Mouse (Mus musculus): ENCODE measurements at regions not wholly inside any gene's neighbourhood (a gene's known extent, or its start where the extent isn't known, plus 50 kb on each side); places are given as distances from the start of the nearest gene placed in this dataset.
"Not testable (repeated sequence)": the region's sequence is repeated elsewhere in the genome, so short reads cannot be mapped to it uniquely, and the experiment has no call there.

GRCm38 (mm10) chr11:42754481-42755272 lies 280.9 kb upstream of the Gm9972 start:
- DNase-seq, result no peak

- no peak for DNase-seq
Observed at GRCm38 (mm10) chr11:42755415-42755814, 280.1 kb upstream of the Gm9972 start.

DNA sequence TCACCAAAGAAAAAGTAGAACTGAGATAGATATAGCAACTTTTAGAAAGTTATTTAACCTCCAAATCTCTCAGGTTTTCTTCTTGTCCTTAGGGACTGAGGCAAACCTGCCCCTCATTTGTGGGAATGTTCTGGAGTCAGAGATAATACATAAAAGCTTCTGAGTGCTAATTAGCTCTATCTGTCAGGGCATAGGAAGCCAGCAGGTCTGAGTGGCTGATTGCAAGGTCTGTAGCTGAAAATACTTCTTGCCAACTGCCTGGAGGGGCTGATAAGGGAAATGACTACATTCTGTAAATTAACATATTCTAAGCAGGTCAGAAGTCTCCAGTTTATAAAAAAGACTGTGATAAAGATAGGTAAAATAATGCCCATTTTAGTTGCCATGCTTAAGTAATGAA lies 270.3 kb upstream of the Gm9972 start:
- DNase-seq, result no peak

GRCm38 (mm10) chr11:42775074-42775676 lies 260.4 kb upstream of the Gm9972 start:
- DNase-seq, result no peak

- no peak for DNase-seq
Observed at GRCm38 (mm10) chr11:42811487-42811886, 224.1 kb upstream of the Gm9972 start.

- no peak for DNase-seq
Observed at GRCm38 (mm10) chr11:42815753-42816152, 219.8 kb upstream of the Gm9972 start.

DNA sequence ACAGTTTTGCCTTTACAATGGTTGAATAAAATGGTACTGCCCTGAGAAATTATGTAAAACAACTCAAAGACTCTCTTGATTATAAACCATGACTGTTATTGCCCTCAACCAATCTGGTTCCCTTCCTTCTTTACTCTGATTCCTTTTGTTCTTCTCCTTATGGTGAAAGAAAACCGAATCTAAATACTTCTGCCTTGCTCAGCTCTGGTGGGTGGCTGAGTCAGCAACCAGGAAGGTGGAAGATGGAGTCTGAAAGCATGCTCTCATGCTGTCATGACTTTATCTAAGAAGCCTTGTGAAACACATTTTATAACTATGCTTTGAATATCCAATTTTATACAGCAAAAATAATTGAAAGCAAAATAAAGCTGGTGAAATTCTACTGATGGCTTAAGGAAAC lies 212.7 kb upstream of the Gm9972 start:
- DNase-seq, result peak; percentile 11

- no peak for DNase-seq
Observed at GRCm38 (mm10) chr11:42845795-42846194, 189.8 kb upstream of the Gm9972 start.

- no peak for DNase-seq
Observed at GRCm38 (mm10) chr11:42854411-42854810, 181.1 kb upstream of the Gm9972 start.

DNA sequence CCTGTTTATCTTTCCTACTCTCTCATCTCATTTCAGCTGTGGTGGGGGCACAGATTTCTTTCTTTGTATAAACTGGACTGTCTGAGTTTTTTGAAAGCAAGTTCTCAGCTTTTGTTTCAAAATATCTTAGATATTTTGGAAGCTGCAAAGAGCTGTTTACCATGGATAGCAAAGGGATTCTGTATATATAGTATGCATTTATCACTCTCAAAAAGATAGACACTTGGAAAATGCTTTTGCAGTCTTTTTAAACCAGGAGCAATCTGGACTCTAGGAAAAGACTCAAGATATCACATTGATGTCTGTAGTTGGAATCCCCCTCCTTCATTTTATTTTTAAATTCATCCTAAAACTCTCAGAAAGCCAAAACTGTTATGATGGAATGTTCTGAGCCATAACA lies 177.9 kb upstream of the Gm9972 start:
- DNase-seq, result no peak

DNA sequence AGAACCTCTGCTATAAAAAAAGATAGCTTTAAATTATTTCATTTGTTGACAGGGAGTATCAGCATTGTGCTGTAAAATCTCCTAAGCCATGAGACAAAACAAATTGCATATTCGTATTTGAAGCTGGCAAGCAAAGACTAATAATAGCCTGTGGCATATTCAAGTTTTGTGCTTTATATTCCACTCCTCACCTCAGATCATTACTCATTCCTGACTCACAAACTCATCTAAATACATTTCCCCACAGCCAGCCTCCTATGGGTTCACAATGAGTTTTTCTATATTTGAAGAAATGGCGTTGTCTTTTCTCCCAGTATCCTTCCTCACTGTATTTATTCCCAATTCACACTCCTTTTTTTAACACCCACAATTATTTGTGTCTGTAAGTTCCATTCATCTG lies 161.5 kb upstream of the Gm9972 start:
- DNase-seq, result no peak

DNA sequence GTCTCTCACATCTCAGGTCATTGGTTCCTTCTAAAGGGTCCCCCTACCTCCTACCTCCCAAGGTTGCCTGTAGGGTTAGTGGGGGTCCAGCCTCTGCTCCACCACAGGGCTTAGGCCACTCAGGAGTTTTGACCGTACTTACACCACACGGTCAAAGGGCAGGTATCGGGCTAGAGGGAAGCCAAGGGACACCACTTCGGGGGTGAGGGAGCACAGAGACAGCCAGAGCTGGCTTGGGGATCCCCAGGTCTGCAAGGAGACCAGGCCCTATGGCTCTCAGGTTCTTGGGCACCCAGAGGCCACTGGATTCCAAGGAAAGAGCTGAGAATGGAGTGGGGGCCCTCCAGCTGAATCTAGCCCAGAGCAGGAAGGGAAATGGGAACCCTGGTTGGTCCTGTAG lies 135.5 kb upstream of the Gm9972 start:
- no peak for DNase-seq

- DNase-seq, result no peak
Observed at GRCm38 (mm10) chr11:42903459-42904012, 132.0 kb upstream of the Gm9972 start.

GRCm38 (mm10) chr11:42905561-42905960 lies 130.0 kb upstream of the Gm9972 start:
- no peak for DNase-seq

GRCm38 (mm10) chr11:42906020-42906419 lies 129.5 kb upstream of the Gm9972 start:
- no peak for DNase-seq

DNA sequence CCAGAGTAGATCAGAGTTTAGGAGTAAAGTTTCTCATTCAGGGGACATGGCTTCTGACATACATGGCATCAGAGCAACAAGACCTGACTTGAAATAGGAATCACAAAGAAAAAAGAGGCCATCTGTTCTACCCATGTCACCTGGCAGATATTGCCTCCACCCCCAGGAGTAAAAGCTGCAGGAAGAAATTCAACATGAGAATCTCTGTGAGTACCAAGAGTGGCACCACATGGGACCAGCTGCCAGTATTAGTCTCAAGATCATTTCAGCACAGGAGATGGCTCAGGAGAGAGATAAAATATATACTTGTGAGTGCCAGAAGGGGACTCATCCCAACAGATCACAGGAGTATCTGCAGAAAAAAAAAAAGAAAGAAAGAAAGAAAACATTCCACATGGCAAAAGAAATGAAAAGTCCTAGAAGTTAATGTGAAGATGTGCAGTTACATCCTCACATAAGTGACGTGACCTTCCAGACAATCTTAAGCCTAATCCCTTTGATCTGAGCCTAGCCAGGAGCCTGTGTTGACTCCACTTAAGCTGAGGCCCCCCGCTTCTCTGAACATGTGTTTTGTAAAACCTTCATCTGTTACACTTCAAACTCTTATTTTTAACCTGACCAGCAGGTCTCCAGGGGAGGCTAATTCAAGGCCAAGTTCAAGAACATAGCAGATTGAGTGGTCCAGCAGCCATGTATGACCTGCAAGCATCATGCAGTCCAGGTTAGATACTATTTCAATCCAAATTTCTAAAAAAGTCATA lies 118.9 kb upstream of the Gm9972 start:
- no peak for DNase-seq

- DNase-seq, result no peak
Observed at GRCm38 (mm10) chr11:42919221-42919620, 116.3 kb upstream of the Gm9972 start.

GRCm38 (mm10) chr11:42927156-42927555 lies 108.4 kb upstream of the Gm9972 start:
- peak; percentile 88 for DNase-seq

DNA sequence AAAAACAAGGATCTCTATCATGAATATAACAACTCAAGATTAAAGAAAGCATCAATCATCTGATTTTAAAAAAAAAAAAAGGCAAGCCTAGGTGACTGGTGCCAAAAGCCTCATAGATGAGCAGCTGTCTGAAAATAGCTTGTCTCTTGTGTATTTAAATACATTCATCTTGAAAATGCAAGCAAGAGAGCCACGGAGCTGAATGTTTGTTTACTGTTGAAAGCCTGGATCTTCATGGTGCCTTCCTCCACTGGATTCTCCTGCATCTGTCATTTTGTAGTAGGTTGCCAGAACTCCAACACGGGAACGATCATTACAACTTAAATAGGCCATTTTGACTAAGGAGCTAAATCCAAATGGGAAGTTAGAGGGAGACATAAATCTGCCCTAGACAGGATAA lies 106.6 kb upstream of the Gm9972 start:
- no peak for DNase-seq

- not testable (repeated sequence) for DNase-seq
Observed at GRCm38 (mm10) chr11:42939271-42939670, 96.3 kb upstream of the Gm9972 start.

- DNase-seq, result no peak
Observed at GRCm38 (mm10) chr11:42941561-42941960, 94.0 kb upstream of the Gm9972 start.

- no peak for DNase-seq
Observed at GRCm38 (mm10) chr11:42942284-42942683, 93.3 kb upstream of the Gm9972 start.

GRCm38 (mm10) chr11:42944573-42944972 lies 91.0 kb upstream of the Gm9972 start:
- DNase-seq, result no peak

DNA sequence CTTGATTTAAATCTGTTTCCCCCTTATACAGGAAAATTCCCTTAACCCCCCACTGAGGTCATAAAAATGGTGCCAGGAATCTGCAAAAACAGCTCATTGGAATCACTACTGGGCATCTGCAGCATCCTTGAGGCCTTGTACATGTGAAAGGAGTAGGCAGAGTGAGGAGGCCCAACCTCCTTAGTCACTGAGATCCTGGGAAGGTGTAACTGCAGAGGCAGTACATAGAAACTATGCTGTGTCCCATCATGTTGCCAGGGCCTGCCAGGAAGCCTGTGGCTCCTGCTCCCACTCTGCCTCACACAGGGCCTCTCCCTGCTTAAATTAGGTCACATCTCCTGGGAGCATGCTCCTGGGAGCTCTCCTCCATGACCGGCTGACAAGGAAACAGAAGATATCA lies 85.7 kb upstream of the Gm9972 start:
- DNase-seq, result no peak
